Mouse (Mus musculus) megakaryocyte-erythroid progenitor cell, adult 5-6 weeks (primary cell): ENCODE measurements around the gene Herc2. TPM values are rescaled to one million over a fixed set of nuclear protein-coding genes. Genes with fewer than 3 reads are reported as not detected.

Experiments used
- ATAC-seq: replicated peaks from 2 replicates; pipeline ENCODE4 v1.8.0; 2016; ENCODE audit warnings: mild to moderate bottlenecking, inconsistent platforms; ENCODE audit not compliant: severe bottlenecking, poor library complexity, low FRiP score, low TSS enrichment
- total RNA-seq, 2 experiments: library from RNA; stranded (forward) in 1 of 2; stranded (reverse) in 1 of 2; fragments of 200-1000, 215-1000 nt in 1 of 2; fragments of >200 nt in 1 of 2; fragmentation: Nextera tagmentation in 1 of 2; gene quantifications; 2 replicates each; pipeline ENCODE4 v1.2.3; 2014 to 2017

Gene Herc2
- total RNA-seq, 2 experiments from 2014 or later: 51.5 to 59.7 TPM

- no peak for ATAC-seq
Measured at GRCm38 (mm10) chr7:56153625-56154024, 103.6 kb downstream of the Herc2 start.

GRCm38 (mm10) chr7:56163316-56163715 lies 113.3 kb downstream of the Herc2 start:
- no peak for ATAC-seq

GRCm38 (mm10) chr7:56168713-56169112 lies 118.7 kb downstream of the Herc2 start:
- ATAC-seq: no peak

GRCm38 (mm10) chr7:56177371-56177770 lies 127.4 kb downstream of the Herc2 start:
- ATAC-seq: no peak

- ATAC-seq: no peak
Measured at GRCm38 (mm10) chr7:56191041-56191440, 141.0 kb downstream of the Herc2 start.

GRCm38 (mm10) chr7:56191661-56192060 lies 141.7 kb downstream of the Herc2 start:
- no peak for ATAC-seq

GRCm38 (mm10) chr7:56201483-56202218 lies 151.7 kb downstream of the Herc2 start:
- no peak for ATAC-seq

- ATAC-seq: no peak
Measured at GRCm38 (mm10) chr7:56202843-56203242, 152.8 kb downstream of the Herc2 start.

GRCm38 (mm10) chr7:56203286-56203685 lies 153.3 kb downstream of the Herc2 start:
- no peak for ATAC-seq

- ATAC-seq: no peak
Measured at GRCm38 (mm10) chr7:56204877-56205276, 154.9 kb downstream of the Herc2 start.

GRCm38 (mm10) chr7:56220811-56221210 lies 170.8 kb downstream of the Herc2 start:
- no peak for ATAC-seq

- ATAC-seq: no peak
Measured at GRCm38 (mm10) chr7:56235794-56236423, 185.9 kb downstream of the Herc2 start.

GRCm38 (mm10) chr7:56236617-56237016 lies 186.6 kb downstream of the Herc2 start:
- ATAC-seq: no peak

GRCm38 (mm10) chr7:56239543-56239942 lies 189.5 kb downstream of the Herc2 start, which contains the start of gene Oca2:
Gene Oca2, plus strand, starts transcription at chr7:56239760.
- ATAC-seq: no peak

- ATAC-seq: no peak
Measured at GRCm38 (mm10) chr7:56254568-56254967, 204.6 kb downstream of the Herc2 start.

- ATAC-seq: no peak
Measured at GRCm38 (mm10) chr7:56257875-56258441, 208.0 kb downstream of the Herc2 start.

- ATAC-seq: no peak
Measured at GRCm38 (mm10) chr7:56277506-56277905, 227.5 kb downstream of the Herc2 start.
